Mouse (Mus musculus) stomach, postnatal 0 days (tissue): Measurements from ENCODE around the gene Kank1. TPM values are rescaled to one million over a fixed set of nuclear protein-coding genes. Genes with fewer than 3 reads are reported as not detected.

ENCODE experiments used
- ATAC-seq: fragments of 200-750 bp; cut with Nextera tagmentation; 2 replicates; pipeline ENCODE4 v1.8.0; 2017; ENCODE audit not compliant: low FRiP score, low TSS enrichment
- DNase-seq: peaks from one replicate; pipeline ENCODE4 v3.0.0-alpha.2; 2016; ENCODE audit warnings: low spot score
- H3K27ac ChIP-seq: fragments of 300-500 bp; sonication (generic); replicated peaks from 2 replicates; pipeline ENCODE4 v1.5.1; 2014; ENCODE audit warnings: mild to moderate bottlenecking, control low read depth
- H3K27me3 ChIP-seq: fragments of 300-500 bp; sonication (generic); 2 replicates; pipeline ENCODE4 v1.6.1; 2014; ENCODE audit warnings: low read length; ENCODE audit not compliant: control insufficient read depth, insufficient read depth
- H3K36me3 ChIP-seq: fragments of 300-500 bp; sonication (generic); 2 replicates; pipeline ENCODE4 v1.6.1; 2014; ENCODE audit warnings: low read length, mixed read lengths; ENCODE audit not compliant: control insufficient read depth, insufficient read depth
- H3K4me1 ChIP-seq: fragments of 300-500 bp; sonication (generic); replicated peaks from 2 replicates; pipeline ENCODE4 v1.6.1; 2014; ENCODE audit warnings: antibody characterized with exemption; ENCODE audit not compliant: control insufficient read depth, insufficient read depth
- H3K4me2 ChIP-seq: fragments of 300-500 bp; sonication (generic); replicated peaks from 2 replicates; pipeline ENCODE4 v1.6.1; 2014; ENCODE audit warnings: low read depth, mild to moderate bottlenecking, control low read depth, moderate library complexity
- H3K4me3 ChIP-seq: fragments of 300-500 bp; sonication (generic); 2 replicates; pipeline ENCODE4 v1.5.1; 2014; ENCODE audit warnings: low read depth, low read length, control low read depth
- H3K9ac ChIP-seq: fragments of 300-500 bp; sonication (generic); 2 replicates; pipeline ENCODE4 v1.6.1; 2014; ENCODE audit warnings: mild to moderate bottlenecking, low read length, control low read depth, mixed read lengths
- H3K9me3 ChIP-seq: fragments of 300-500 bp; sonication (generic); 2 replicates; pipeline ENCODE4 v1.6.1; 2016; ENCODE audit warnings: low read length; ENCODE audit not compliant: control insufficient read depth
- CTCF ChIP-seq: IDR thresholded peaks from 2 replicates; pipeline ENCODE4 v1.5.1; 2016; ENCODE audit warnings: antibody characterized with exemption, low read depth, mild to moderate bottlenecking, moderate library complexity
- EP300 ChIP-seq: optimal IDR thresholded peaks from 2 replicates; pipeline ENCODE3; 2016; ENCODE audit warnings: antibody characterized with exemption
- WGBS: fragments of 180-500 bp; shearing (Covaris S2); extraction: QIAGEN DNeasy Blood & Tissue Kit; methylation state at CpG from one replicate; pipeline ENCODE4 v1.1.7; 2014; 5-methylcytosine and 5-hydroxymethylcytosine counted together
- polyA plus RNA-seq: library from polyadenylated mRNA; unstranded; fragments of >200 nt; fragmentation: Nextera tagmentation; extraction: Ambion mirVana; gene quantifications from 2 replicates; pipeline ENCODE4 v1.2.1, GENCODE M21; 2015

Gene Kank1
- polyA plus RNA-seq, 1 experiment from 2014 or later: 24.5 TPM

DNA sequence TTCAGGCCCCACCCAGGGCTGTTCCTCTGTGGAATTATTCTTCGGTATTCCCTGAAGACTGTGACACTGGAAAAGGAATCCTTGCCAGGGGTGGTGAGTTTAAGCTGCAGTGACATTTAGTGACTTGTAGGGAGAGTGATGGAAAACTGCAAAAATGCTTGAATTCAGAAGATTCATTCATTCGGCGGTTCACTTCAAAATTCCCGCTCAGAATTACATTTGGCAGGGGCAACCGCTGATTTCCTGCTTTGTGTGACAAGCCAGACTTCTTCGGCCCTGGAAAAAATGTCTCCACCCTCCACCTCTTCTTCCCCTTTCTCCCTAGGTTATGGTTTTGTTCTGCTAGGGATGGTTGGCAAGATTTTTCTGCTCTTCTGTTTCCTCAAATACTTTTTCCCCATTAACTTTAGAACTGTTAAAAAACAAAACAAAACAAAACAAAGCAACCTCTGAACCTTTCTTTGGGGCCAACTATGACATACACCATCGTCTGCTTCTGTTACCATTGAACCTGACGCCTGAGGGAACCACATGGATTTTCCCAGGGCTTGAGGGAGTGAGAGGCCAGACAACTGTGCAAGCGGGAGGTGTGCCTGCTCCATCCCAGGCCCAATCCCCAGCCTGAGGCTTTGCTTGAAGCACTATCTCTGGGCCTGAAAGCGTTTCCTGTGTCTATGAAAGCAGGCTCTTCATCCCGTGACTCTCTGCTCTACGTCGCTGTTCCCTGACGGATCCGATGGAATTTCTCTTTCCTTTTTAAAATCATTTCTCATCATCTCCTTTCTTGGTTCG is 150.1 kb downstream of the Kank1 start:
- WGBS: 61% methylated on average over 16 of the region's 16 CpGs
- ATAC-seq (no peak), DNase-seq (no peak)
- TF ChIP-seq CTCF (no peak), EP300 (no peak)
- H3K4me1 ChIP-seq: peaks cover 8% of the 10 kb centered on the region; the same call in 1 of the 2 replicates
- 0 out of 2 replicates have a peak overlapping the region, but pooled peaks have one; percentile 2 for H3K27ac ChIP-seq
- no peaks in the 10 kb centered on the region for H3K27me3 ChIP-seq
- no peaks in the 10 kb centered on the region for H3K9me3 ChIP-seq
- H3K4me3 ChIP-seq: no peak overlapping the region
- H3K4me2 ChIP-seq: no peak overlapping the region
- H3K36me3 ChIP-seq: no peaks in the 10 kb centered on the region
- no peak overlapping the region for H3K9ac ChIP-seq

DNA sequence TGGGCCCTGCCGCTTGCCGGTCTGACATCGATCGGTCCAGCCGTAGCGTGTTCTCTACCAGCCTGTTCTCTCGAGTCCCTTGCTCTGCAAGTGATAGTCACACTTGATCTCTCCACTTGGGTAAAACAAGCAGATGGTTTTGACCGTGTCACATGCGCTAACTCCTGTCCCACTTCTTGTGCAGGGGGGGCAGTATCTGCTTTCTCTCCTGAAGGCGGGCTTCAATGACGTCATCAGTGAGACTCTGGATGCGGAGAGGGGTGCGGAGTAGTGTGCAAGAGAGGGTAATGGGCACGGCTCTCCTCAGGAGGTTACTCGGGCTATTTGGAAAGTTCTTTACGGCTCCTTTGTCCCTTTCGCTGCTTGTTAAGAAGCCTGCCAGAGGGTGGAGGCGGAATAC is 151.1 kb downstream of the Kank1 start:
- H3K36me3 ChIP-seq: no peaks in the 10 kb centered on the region
- H3K9me3 ChIP-seq: no peaks in the 10 kb centered on the region
- DNase-seq (no peak), ATAC-seq (no peak)
- H3K4me2 ChIP-seq: no peak overlapping the region
- WGBS: 94% methylated on average over 18 of the region's 18 CpGs
- no peak overlapping the region for H3K4me3 ChIP-seq
- H3K27ac ChIP-seq: no peak overlapping the region
- no peak overlapping the region for H3K9ac ChIP-seq
- no peaks in the 10 kb centered on the region for H3K27me3 ChIP-seq
- peaks cover 5% of the 10 kb centered on the region; the same call in 1 of the 2 replicates for H3K4me1 ChIP-seq
- TF ChIP-seq EP300: no peak
- TF ChIP-seq CTCF: no peak

DNA sequence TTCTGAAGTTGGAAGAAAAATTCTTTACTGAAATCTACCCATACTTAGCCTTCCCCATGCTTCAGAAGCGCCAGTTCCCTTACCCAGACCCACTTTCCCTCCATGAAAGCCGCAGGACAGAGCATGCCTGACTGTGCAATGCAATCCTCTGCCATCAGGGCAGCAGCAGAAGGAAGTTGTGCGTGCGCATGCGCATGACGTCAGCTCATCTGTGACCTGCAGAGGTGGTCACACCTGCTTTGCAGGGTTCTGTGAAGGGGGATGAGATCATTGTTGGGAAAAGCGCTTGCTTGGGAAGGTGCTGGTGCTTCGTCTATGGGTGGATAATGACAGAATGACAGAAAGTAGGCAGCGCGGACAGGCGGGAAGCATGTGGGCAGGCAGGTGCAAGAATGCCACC is 155.4 kb downstream of the Kank1 start:
- peak; percentile 14; the same call in 1 of the 2 replicates for TF ChIP-seq CTCF
- TF ChIP-seq EP300: no peak
- Histone ChIP-seq H3K4me1 (0 out of 2 replicates have a peak, but pooled peaks cover 2% of the 10 kb centered on the region), H3K4me2 (no peak overlapping the region), H3K9ac (no peak overlapping the region), H3K9me3 (no peaks in the 10 kb centered on the region), H3K27me3 (no peaks in the 10 kb centered on the region), H3K36me3 (no peaks in the 10 kb centered on the region), H3K27ac (no peak overlapping the region), H3K4me3 (no peak overlapping the region)
- WGBS: 83% methylated on average over 11 of the region's 11 CpGs
- peak; percentile 65 for ATAC-seq
- peak; percentile 57 for DNase-seq

DNA sequence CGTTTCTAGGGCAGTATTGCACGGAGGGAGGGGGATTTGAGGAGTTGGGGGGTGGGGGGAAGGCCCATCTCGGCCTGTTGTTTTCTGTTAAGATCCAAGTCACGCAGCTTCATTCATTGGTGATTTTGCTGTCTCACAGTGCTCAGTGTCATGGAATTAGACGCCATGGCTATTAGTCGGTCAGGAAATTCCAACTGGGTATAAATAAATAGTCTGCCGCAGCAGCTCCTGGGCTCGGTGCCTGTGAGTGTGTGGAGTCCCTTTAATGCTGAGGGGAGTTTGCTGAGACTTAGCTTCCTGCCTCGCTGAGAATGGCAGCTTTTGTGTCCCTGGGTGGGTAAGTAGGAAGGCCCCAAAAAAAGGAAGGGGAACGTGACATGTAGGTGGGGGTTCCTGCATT is 158.3 kb downstream of the Kank1 start:
- ATAC-seq (peak; percentile 38; the same call in 1 of the 2 replicates), DNase-seq (no peak)
- H3K36me3 ChIP-seq: no peaks in the 10 kb centered on the region
- peak overlapping the region; percentile 63 for H3K27ac ChIP-seq
- WGBS: 14% methylated on average over 10 of the region's 10 CpGs
- no peak overlapping the region for H3K4me3 ChIP-seq
- H3K9ac ChIP-seq: peak overlapping the region; percentile 48
- H3K4me2 ChIP-seq: peak overlapping the region; percentile 32
- no peak for TF ChIP-seq EP300
- no peak for TF ChIP-seq CTCF
- 0 out of 2 replicates have a peak, but pooled peaks cover 2% of the 10 kb centered on the region for H3K4me1 ChIP-seq
- no peaks in the 10 kb centered on the region for H3K9me3 ChIP-seq
- H3K27me3 ChIP-seq: no peaks in the 10 kb centered on the region

DNA sequence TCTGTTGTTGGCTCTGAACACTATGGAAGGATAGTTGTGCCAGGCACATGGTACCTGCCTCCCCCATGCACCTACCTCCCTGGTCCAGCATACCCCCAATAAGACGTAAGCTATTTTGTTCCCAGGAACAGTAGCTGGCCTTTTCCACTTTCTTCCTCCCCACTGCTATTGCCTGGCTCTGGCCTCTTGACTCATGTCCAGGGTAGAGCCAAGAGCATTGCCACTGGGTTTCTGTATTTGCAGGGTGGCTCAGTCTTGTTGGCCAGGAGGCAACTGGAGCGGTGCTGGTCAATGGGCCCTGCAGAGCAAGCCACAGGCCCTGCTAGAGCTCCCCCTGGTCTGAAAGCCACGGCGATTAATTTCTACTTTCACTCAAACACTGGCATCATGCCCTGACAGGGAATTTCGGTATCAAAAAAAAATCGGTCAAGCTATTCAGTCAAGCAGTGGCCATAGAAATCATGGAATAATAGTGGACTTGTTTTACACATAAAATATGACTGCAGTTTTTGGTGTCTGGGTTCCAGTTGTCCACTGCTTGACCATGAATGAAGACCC is 160.0 kb downstream of the Kank1 start:
- no peak overlapping the region for H3K27ac ChIP-seq
- no peak overlapping the region for H3K9ac ChIP-seq
- no peak overlapping the region for H3K4me2 ChIP-seq
- H3K9me3 ChIP-seq: no peaks in the 10 kb centered on the region
- 0 out of 2 replicates have a peak, but pooled peaks cover 5% of the 10 kb centered on the region for H3K4me1 ChIP-seq
- H3K27me3 ChIP-seq: no peaks in the 10 kb centered on the region
- H3K36me3 ChIP-seq: no peaks in the 10 kb centered on the region
- 78% methylated on average over 6 of the region's 6 CpGs for WGBS
- DNase-seq: no peak
- ATAC-seq: no peak
- TF ChIP-seq EP300 (no peak), CTCF (no peak)
- H3K4me3 ChIP-seq: no peak overlapping the region
